Mouse (Mus musculus): Measurements from ENCODE around the gene Iqck.

Gene Iqck

DNA sequence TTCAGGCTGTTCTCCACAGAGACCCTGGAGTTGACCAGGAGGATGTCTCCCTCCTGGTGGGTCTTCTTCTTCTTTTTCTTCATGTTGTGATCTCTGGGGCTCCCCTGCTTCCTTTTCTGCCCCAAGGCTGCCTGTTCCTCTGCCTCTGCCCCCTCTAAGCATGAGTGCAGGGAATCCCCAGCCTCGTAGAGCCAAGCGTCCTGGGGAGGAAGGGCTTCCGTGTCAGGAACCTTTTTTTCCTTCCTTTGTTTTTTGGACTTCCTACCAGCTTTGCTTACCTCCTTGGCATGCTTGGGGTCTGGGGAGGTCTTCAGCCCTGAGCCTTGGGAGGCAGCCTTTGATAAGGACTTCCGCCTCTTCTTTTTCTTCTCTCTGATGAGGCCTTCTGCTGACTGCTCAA is 2.9 kb upstream of the Iqck start:
- DNase-seq: no peak

DNA sequence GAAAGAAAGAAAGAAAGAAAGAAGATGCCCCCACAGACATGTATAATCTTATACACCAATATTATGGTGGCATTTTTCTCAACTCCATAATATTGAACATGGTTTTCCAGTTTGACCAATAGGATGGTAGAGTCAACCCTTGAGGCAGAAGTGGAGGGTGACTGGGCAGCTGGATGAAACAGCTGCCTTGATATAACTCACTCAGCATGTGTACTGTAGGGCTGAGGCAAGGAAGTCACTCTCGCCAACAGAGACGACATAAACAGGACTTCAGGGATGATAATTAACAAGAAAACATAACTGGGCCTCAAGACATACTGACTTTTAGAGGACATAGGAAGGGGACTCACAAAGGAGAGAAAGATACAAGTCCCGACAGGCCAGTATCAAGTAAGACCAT is 946 bp upstream of the Iqck start:
- DNase-seq: no peak

DNA sequence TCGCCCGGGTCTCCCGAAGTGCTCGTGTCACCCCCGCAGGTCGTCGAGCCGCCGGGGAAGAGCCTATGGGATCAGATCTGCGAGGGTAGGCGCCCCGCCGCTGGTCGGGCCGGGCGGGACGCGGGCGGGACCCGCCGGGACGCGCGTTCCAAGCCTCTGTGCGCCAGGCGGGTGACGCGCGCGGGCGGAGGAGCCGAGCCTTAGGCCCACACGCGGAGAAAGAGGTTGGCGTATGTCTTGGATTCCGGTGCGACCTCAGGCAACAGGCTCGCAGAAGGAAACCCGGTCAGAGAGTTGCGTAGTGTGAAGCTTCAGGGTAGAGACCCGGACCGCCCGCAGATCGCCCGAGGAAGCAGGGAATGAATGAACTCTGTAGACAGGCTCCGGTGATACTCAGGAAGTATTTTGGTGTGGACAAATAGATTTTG is 339 bp downstream of the Iqck start, which contains the start of gene Knop1:
Knop1 (minus strand) TSS at position 378 of the 428 bp plus-strand sequence.
- DNase-seq: no peak

DNA sequence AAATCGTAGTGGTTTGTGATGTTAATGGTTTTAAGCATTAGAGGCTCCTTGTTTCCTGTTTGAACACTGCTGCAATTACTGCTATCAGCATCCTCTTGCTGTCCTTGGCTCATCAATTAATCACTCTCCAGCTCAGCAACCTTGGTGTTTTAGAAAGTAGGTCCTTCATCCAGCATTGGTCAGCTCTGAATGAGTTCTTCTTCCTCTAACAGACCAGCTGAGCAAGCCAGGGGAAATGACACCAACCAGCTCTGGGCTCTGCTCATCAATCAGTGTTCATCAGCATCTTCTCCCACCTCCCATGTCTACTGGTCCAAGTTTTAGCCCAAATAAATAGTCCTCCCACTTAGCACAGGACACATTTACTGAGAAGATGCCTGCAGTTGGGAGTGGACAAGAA is 3.1 kb downstream of the Iqck start:
- no peak for DNase-seq

DNA sequence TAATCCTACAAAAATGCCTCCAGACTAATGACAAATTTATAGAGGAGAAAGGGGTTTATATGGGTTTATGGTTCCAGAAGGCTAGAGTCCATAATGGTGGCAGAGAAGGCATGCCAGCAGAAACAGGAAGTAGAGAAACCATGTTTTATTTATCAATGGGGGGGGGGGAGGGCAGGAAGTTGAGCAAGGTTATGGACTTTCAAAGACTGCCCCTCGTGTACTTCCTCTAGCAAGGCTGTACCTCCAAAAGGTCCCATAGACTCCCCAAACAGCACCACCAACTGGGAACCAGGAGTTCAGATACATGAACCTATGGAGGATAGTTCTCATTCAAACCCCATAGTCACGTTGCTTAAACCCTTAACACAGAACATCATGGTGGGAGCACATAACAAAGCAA is 9.8 kb downstream of the Iqck start:
- DNase-seq: no peak

DNA sequence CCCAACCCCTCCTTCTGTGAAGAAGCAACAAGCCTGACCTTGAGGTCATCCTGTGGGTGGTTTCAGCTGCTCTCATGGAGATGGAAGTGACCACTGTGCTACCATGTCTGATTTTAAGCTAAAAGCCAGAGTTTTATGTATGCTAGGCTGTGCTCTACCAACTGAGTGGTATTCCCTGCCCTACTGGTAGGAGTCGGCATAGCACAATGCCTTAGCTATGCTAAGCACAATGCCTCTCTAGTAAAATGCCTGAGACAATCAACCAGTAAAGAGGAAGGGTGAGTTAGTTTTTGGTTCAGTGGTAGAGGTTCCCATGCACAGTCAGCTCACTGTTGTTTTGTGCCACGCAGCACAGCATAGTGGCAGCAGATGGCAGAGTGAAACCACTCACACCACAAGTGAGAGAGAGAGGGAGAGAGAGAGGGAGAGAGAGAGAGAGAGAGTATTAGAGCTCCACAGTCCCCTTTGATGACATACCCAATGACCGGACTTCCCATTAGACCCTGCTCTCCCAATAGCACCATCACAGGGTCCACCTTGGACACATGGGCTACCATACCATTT is 24.0 kb downstream of the Iqck start:
- no peak for DNase-seq

DNA sequence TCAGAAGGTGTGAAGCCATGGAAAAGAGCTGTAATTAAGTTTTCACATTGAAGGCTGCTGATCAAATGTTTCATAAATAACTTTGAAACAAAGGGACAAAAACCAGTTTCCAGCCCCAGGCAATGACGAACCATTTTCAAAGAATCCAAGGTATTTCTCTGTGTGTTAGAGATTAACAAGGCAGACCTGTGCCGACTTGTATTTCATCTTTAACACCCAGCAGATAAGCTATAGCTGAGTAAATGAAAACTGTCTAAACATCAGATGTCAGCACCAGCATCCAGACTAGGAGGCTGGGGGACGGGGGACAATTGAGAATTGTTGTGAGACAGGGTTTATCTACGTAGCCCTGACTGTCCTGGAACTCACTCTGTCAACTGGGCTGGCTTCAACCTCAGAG is 28.4 kb downstream of the Iqck start:
- no peak for DNase-seq

DNA sequence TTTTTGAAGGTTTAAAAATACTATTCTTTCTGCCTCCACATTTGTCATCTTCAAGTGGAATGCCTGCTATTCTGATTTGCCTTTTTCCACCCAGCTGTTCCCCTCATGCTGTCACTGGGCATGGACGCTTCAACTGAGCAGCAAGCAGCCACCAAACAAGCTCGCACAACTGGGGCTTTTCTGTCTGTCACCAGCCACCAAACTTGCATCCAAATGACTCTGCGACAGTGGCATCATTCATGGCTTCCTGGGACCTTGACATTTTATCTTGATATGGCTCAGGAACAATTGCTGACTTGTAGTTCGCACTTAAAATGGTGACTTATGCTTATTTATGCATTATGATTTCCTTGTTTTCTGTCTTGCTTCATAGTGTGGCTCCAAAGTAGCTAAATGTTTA is 29.4 kb downstream of the Iqck start:
- DNase-seq: no peak

DNA sequence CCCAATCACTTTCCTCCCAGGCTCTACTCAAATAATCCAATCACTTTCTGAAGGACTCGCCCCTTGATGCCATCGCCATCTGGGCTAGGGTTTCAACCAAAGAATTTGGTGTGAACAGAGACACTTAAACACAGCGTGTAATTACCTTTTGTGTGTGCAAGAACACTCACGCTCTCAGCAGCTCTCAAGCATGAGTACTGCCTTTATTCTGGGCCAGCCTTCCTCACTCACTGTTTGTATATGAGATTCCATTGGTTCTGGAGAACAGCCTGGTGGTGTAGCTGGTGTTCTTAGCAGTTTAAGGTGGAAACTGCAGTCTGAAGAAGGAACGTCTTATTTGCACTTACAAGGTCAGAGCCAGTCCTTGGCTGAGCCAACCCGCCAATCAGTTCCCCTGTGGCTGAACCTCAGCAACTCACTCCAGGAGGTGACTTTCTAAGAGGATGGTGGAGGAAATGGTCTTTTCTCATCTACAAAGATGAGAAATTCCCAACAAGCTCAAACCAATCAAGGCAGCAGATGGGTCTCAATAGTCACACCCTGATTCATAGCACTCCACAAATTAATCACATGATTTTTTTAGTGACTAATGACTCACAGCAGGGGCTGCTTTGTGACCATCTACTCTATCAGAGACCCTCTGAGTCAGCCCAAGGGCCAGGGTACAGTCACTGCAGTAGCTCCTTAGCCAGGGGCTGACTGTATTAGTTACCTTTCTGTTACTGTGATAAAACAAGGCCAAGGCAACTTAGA is 31.9 kb downstream of the Iqck start:
- no peak for DNase-seq

DNA sequence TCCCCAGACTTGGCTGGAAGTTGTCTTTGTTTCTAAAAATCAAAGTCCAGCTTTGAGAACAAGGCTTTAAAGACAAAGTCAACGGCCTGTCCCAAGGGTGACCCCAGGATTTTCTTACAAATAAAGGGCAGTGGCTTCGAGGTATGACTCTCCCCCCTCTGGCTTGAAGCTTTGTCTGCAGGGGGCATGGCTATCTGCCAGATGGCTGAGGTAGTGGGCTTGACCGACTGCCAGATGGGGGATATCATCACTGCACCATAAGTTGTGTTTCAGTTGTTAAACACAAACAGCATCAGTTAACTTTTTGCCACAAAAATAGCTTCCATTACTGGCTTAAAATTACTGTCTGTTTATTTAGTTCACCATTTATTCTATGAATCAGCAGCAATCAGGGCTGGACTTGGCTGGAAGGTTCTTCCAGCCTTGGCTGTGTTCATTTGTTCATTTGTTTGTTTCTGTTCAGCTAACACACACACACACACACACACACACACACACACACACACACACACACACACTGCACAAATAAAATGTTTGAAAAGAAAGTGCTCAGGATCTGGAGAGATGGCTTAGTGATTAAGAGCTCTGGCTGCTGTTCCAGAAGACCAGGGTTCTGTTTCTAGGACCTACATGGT is 33.6 kb downstream of the Iqck start:
- DNase-seq: no peak

DNA sequence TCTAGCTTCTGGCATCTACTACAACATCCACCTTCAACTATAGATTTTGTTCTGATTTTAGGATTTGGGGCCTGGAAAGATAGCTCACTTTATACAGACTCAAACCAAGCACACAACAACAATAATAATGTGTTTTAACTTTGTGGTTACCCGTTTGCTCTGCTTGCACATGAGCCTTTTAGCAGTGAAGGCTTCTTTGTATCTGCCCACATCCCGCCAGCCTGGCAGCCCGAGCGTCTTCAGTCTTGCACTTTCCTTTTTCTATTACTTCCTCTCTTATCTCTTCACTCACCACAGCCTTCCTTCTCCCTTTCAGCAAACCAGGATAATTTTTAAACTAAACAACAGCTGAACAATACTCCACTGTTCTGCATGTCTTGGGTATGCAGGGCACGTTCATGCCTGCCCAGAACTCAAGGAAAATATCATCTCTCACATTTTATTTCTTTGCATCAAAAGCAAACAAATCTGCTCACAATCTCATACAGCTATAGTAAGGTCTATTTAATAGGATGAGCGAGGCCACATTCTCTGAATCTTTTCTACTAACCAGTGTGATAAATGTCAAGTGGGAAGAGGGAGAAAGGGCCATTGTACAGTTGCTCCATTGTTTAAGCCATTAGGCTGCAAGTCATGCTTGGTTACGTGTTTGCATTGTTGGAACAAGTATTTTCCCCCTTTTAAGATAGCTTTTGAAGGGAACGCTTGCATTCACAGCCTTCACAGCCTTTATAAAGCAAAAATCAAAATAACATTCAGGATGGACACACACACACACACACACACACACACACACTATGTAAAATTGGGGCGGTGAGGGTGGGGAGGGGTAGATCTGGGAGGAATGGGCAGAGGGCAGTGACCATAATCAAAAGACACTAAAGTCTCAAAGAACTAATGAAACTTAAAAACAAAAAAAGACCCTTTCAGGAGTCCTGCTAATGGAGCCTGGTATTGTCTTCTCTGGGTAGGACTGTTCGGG is 40.2 kb downstream of the Iqck start:
- peak in 1 of 2 experiments; percentile 10 for DNase-seq

DNA sequence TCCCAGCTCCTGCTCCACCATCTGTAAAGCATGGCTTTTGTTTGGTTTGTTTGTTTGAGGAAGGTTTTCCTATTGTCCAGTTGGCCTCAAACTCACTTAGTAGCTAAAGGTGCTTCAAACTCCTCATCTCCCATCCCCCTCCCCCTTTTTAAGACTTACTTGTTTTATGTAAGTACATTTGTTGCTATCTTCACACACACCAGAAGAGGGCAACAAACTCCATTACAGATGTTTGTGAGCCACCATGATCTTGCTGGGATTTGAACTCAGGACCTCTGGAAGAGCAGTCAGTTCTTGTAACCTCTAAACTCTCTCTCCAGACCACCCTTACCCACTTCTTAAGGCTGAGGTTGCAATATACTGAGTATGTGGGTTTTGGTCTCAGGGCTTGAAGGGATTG is 42.5 kb downstream of the Iqck start:
- no peak for DNase-seq

DNA sequence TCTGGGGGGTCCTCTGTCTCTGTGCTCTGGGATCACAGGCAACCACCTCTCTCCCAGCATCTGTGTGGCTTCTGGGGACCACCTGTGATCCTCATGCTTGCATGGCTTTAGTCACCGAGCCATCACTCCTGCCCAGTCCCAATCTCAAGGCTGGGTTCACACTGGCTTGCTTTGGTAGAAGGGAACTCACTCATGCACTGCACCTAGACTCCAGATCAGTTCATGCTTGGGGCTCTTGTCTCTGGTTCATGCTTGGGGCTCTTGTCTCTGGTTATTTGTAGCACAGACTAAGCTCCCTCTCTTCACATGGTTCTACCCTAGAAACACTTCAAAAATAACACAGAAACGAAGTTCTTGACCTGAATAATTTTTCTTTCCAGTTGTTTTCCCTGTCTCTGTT is 44.5 kb downstream of the Iqck start:
- DNase-seq: no peak

DNA sequence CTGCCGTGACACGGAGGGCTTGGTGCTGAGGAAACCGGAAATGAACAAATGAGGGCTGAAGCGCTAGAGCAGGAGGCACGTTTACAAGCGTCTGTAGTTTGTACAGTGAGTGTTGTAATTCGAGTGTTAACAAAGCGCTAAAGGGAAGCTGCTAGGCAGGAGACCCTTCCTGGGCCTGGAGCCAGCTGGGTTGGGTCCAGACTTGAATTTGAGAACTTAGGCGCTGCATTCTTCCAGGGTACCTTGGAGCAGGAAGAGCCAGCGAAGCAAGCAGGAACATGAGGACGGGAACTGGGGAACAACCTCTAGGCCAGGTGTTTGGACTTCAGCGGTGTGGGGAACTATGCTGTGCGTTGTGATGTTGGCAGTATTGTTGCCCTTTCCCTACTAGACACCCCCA is 47.4 kb downstream of the Iqck start:
- DNase-seq: peak in 1 of 2 experiments; percentile 8

DNA sequence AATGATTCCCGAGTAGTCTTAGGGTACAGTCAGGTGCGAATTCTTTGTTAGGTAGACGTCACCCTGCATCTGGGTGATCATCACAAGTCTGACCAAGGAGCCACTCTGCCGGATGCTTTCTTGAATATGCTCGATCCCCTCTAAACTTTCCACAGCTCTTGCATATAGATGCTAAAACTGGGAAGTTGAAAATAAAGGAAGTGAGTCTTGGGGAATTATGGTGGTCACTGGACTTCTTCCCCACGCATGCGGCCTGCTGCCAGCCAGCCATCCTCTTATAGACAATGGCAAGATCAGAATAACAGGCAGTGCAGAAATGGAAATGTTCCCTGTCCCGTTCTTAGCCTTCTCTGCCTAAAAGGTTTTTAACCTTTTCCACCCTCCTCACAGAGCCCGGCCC is 48.3 kb downstream of the Iqck start:
- no peak for DNase-seq

DNA sequence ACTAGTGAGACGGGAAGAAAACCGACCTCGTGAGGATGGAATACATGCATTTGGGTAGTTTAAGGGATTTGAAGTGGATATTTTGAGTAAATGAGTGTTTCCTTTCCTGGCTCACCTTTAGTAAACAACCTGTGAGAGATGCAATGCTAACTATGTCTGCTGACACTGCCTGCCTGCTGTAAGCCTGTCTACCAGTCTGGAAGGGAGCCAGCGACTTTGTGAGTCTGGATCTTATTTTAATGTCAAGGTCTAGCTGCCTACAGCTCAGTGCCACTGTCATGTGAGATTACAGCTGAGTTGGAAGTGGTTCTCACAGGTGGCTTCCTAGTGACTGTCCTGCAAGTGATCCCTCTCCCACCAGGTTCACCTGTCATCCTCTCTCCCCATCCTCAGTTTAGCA is 49.0 kb downstream of the Iqck start:
- no peak for DNase-seq

DNA sequence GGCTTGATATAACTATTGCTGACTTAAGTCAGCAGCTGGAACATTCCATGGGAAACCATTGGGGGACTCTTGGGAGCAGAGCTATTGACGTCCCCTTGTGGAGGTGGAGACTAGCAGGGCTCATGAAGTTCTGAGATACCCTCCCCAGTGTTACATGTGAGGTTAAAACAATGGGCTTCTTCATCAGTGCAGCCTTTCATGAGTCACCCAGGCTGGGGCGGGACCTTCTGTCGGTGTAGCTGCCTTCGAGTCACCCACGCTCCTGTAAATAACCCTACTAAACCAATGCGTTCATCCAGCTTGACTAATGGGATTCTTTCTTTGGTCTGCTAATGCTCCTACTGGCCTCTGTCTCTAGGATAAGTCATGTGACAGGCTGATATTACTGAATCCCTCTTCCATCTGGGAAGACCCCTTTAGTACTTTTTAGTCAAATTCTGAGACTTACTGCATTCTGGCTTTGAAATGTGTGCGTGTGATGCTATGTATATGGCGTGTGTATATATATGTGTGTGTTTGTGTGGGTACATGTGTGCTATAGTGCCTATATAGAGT is 53.5 kb downstream of the Iqck start:
- DNase-seq: no peak

DNA sequence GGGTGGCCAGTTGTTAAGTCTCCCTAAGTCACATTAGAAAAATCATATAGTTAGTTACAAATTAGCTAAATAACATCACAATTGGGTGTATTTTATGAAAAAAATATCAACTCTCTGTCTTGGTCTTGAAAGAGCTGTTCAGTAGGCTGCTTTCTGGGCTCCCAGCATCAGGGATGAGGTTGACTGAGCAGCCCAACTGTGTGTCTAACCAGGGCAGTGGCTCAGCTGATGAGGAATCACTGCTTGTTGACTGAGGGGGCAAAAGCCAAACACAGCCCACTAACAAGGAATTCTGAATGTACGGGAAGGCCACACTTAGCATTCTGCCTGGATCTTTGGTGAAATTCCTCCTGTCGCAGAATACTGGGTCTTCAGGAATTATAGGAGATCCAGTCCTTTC is 54.9 kb downstream of the Iqck start:
- no peak for DNase-seq

DNA sequence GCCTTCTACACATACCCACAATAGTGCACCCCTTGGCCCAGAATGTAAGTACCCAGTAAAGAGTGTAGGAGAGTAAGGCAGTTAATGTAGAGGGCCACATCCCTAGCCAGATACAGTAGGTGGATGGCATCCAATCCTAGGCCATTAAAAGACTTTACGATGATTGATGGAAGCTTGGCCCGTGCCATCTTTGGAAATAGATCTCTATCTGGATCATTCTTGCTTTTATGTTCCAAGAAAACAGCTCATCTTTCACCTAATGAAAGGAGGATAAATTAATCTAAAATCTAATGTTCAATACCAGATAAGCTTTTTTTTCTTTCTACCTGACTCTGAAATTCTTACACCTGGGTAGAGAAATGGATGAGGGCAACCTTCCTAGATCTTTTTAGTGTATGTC is 55.6 kb downstream of the Iqck start:
- no peak for DNase-seq

DNA sequence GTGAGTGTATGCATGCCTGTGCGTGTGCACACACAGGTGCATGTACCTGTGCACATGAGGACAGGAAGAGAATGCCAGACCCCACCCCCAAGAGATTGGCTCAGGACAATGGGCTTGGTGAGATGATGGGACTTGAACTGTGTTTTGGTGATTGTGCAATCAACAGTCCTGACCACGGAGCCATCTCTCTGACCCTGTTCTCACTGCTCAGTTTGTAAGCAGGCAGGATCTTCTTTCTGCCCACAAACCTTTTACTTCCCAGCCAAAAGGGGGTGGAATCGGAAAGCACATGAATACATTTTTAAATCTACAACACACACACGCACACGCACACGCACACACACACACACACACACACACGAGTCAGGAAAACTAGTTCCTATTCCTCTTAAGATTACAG is 56.0 kb downstream of the Iqck start:
- DNase-seq: no peak

DNA sequence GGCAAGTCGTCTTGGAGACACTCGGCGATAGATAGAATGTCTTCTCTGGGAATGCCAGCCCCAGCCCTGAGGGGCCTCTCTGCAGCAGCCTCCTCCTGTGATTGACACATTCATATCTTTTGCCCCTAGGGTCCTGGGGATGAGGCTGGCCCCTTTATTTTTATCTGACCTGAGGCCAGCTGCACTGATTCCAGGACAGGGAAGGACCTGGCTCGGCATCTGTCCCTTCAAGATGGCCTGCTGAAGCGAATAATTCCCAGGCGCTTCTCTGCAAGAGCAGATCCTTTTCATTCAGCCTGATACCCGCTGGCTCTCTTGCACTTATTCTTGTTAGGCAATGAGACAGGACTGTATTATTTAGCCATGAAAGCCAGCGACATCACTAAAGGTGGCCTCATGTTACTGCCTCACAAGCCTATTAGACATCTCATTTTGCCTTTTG is 56.5 kb downstream of the Iqck start:
- no peak for DNase-seq

DNA sequence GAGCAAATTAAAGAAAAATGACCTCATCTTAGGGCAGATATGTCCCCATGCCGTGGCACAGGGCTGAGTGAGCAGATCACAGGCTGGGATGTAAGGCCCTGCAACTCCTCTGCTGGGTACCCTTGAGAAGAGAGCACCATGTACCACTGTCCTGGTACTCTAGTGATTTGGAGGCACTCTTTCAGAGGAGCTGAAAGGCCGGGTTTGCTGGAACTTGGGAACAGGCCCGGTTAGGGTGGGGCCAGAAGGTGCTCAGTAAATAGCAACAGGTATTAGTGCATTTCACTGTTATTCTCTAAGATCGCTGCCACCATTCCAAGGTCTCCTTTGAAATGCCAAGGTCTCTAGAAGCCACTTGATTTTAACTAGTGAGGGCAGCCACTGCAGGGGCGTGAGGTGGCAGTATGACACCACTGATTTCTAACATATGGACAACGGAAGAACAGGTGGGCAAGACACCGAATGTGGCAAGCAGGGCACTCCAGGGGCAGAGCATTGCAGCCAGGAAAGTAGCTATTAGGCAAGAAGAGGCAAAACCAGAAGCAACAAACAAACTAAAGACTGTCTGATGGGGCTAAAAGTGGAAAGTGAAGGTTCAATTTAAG is 59.1 kb downstream of the Iqck start:
- DNase-seq: no peak

Measured in thymus, adult 18-20 months (tissue).